Mouse (Mus musculus): ENCODE measurements around the gene Tmem135. TPM values are rescaled to one million over a fixed set of nuclear protein-coding genes. Genes with fewer than 3 reads are reported as not detected.
A peak's percentile ranks its signal among the peaks of the same experiment; 100 is the strongest.

The Tmem135 gene
- polyA plus RNA-seq, 1 experiment from 2014 or later = 16.4 TPM

DNA sequence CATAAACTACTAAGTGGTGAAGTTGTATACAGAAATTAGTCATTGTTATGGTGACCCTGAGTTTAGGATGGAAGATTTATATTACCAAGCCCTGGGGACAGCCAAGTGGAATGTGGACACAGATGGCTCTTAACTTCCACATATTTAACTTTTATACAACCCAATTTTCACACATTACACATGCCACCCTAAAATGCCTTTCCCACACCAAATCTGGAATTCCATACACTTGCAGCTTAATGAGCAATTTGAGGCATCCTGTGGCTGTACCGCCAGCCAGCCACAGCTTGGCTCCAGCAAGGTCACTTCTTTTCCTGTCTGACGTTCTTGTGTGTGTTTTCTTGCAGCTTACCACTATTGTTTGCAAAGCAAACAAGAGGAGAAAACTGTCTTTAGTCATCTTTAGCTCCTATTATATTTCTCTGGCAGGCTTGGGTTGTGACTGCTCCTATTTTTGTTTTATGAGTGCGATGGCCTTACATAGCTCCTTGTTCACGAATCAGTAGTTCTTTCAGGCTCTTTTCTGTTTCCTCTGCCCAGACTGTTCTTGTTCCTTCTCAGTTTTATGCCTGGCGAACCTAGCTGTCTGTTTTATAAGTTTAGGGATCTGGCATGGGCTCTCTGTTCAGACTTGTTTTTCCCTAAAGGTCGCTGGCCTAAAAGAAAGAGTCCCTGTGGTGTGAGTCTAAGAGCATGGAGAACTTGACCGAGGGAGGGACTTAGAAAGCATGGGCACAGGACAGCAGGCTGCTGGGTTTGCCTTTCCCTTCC is 22.9 kb downstream of the Tmem135 start:
- Histone ChIP-seq H3K4me2 (no peak overlapping the region), H3K4me3 (replicated peaks) (no peak overlapping the region), H3K27ac (replicated peaks) (no peak overlapping the region), H3K9me3 (replicated peaks) (no peaks in the 10 kb centered on the region), H3K27me3 (no peaks in the 10 kb centered on the region), H3K9ac (no peak overlapping the region), H3K36me3 (replicated peaks) (no peaks in the 10 kb centered on the region), H3K4me1 (replicated peaks) (0 out of 2 replicates have a peak, but pooled peaks cover 4% of the 10 kb centered on the region)
- 35% methylated on average over 7 of the region's 7 CpGs for whole genome bisulfite sequencing (ENCODE audit: insufficient replicate concordance)
- no peak for ATAC-seq (ENCODE audit: insufficient read depth)

DNA sequence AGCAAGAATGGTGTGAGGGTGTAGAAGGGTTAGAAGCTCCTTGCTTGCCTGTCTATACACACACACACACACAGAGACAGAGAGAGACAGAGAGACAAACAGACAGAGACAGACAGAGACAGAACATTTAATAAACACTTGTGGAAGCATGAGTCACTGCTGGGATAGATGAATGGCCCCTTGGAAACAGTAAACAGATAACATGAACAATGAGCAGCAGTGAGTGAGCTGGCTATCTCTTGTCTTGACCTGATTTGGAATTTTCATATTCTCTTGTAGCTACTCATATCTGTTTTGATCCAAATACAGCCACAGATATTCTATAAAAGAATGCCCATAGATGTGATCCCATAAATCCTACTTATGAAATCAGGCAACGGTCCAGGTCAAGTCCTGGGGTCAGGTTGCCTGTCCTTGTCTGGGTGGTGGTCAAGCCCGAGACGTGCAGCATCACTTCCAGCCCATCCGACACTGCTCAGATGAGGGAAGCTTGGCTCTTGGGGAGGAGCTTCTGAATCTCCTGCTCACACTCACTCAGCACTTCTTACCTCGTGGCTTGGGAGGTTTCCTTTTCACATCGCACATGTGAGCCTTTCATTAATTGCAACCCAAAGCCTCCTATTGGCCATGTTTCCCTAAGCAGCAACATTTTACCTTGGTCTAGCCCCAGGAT is 32.3 kb downstream of the Tmem135 start:
- Histone ChIP-seq H3K36me3 (replicated peaks) (no peaks in the 10 kb centered on the region), H3K4me2 (no peak overlapping the region), H3K9me3 (replicated peaks) (no peaks in the 10 kb centered on the region), H3K27ac (replicated peaks) (no peak overlapping the region), H3K4me3 (replicated peaks) (no peak overlapping the region), H3K4me1 (replicated peaks) (peaks cover 8% of the 10 kb centered on the region), H3K9ac (no peak overlapping the region), H3K27me3 (no peaks in the 10 kb centered on the region)
- no peak for ATAC-seq (ENCODE audit: insufficient read depth)
- WGBS (ENCODE audit: insufficient replicate concordance) = 50% methylated on average over 6 of the region's 6 CpGs

DNA sequence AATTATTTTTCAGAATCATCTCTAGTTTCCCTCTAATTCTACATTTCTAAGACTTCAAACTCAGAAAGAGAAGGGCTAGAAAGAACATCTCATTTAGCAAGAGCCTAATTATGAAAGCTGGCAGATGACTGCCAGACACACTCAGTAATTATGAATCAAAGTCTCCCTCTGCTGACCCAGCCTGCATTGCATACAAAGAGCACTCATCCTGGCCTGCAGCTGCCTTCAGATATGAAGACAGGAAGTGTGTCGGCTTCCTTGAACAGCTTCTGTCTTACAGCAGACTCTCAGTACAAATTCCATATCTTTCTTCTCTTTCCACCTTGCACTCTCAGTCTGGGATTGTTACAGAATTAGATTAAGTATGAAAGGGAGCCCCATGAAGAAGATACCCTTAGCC is 33.1 kb downstream of the Tmem135 start:
- Histone ChIP-seq H3K27me3 (no peaks in the 10 kb centered on the region), H3K4me1 (replicated peaks) (peaks cover 8% of the 10 kb centered on the region), H3K36me3 (replicated peaks) (no peaks in the 10 kb centered on the region), H3K9me3 (replicated peaks) (no peaks in the 10 kb centered on the region), H3K4me2 (no peak overlapping the region), H3K9ac (no peak overlapping the region), H3K4me3 (replicated peaks) (no peak overlapping the region), H3K27ac (replicated peaks) (no peak overlapping the region)
- WGBS (ENCODE audit: insufficient replicate concordance) = 5% methylated on average over 1 of the region's 1 CpGs
- ATAC-seq (ENCODE audit: insufficient read depth) = no peak

DNA sequence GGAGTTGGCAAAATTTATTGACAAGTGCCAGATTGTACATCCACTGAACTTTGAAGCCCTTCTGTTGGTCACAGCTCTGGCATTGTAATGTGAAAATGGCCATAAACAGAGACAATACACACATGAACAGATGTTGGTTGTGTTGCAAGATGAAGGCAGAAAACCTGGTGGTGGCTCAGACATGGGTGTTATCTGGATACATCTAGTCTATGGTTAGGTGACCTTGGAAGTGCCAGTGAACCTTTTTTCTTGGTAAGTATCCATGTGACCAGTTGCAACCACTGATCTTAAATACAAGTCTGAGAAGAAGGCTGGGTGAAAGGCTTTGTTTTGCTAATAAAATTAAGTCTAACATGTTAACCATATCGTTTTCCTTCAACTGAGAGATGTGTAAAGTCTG is 33.9 kb downstream of the Tmem135 start:
- H3K4me3 ChIP-seq (replicated peaks) = no peak overlapping the region
- no peak overlapping the region for H3K27ac ChIP-seq (replicated peaks)
- H3K36me3 ChIP-seq (replicated peaks) = no peaks in the 10 kb centered on the region
- H3K4me2 ChIP-seq = no peak overlapping the region
- no peaks in the 10 kb centered on the region for H3K27me3 ChIP-seq
- ATAC-seq (ENCODE audit: insufficient read depth) = no peak
- peaks cover 8% of the 10 kb centered on the region for H3K4me1 ChIP-seq (replicated peaks)
- WGBS (ENCODE audit: insufficient replicate concordance) = 65% methylated on average over 1 of the region's 1 CpGs
- H3K9ac ChIP-seq = no peak overlapping the region
- no peaks in the 10 kb centered on the region for H3K9me3 ChIP-seq (replicated peaks)

DNA sequence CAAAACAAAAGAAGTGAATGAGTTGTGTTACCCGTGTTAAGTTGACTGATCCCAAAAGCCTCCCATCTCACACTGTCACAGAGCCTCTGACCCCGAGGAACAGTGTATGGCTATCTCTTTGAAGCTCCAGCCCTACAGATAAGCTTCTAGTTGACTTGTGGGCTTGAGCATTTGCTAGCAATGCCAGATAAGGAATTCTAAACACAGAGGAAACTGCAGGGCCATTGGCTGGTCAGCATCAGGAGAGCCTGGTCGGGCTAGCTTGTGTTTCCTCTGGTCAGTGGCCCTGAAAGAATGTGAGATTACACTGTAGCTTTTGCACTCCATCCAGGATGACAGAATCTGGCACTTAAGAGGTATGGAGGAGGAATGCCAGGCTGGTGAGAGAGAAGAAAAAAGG is 36.4 kb downstream of the Tmem135 start:
- 3% methylated on average over 3 of the region's 3 CpGs for WGBS (ENCODE audit: insufficient replicate concordance)
- Histone ChIP-seq H3K4me2 (no peak overlapping the region), H3K27ac (replicated peaks) (no peak overlapping the region)

DNA sequence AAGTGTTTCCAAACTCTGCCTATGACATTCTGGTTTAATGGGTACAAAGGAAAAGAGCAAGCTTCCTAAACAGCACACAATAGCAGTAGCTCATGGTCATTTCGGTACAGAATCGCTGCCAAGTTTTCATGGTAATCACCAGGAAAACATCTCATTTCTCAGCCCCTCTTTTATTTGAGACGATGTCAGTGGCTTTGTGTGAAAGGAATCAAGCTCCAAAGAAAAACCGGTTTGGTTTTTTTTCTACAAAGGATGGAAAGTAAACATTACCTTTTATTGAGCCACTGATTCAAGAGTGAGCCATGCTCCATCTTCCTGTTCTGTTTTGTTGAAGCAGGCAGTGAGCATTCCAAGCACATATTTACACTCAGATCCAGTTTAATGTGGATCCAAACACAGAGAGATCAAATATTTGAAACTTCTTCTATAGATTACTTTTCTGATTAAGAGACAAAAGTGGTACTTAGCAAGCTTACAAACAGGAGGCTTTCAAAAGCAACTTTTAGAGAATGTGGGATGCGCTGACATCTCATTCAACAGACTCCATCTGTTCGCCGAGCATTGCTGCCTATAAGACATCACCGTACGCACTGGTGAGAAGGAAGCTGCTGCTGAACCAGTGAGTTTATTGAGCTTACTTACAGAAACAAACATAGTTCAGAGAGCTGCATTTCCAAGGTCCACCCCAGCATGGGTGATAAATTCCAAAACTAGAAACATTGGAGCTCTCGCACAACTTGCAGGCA is 38.7 kb downstream of the Tmem135 start:
- WGBS (ENCODE audit: insufficient replicate concordance) = 72% methylated on average over 10 of the region's 10 CpGs
- Histone ChIP-seq H3K9me3 (replicated peaks) (no peaks in the 10 kb centered on the region), H3K27ac (replicated peaks) (no peak overlapping the region), H3K36me3 (replicated peaks) (no peaks in the 10 kb centered on the region), H3K4me1 (replicated peaks) (peaks cover 8% of the 10 kb centered on the region), H3K9ac (no peak overlapping the region), H3K4me3 (replicated peaks) (no peak overlapping the region), H3K4me2 (no peak overlapping the region), H3K27me3 (no peaks in the 10 kb centered on the region)
- no peak for ATAC-seq (ENCODE audit: insufficient read depth)

More for the DNA sequence above, 36.4 kb downstream of the Tmem135 start:
- Histone ChIP-seq H3K9ac (no peak overlapping the region), H3K4me3 (replicated peaks) (no peak overlapping the region), H3K9me3 (replicated peaks) (no peaks in the 10 kb centered on the region), H3K36me3 (replicated peaks) (no peaks in the 10 kb centered on the region), H3K27me3 (no peaks in the 10 kb centered on the region), H3K4me1 (replicated peaks) (peaks cover 8% of the 10 kb centered on the region)
- ATAC-seq (ENCODE audit: insufficient read depth) = peak; percentile 83

DNA sequence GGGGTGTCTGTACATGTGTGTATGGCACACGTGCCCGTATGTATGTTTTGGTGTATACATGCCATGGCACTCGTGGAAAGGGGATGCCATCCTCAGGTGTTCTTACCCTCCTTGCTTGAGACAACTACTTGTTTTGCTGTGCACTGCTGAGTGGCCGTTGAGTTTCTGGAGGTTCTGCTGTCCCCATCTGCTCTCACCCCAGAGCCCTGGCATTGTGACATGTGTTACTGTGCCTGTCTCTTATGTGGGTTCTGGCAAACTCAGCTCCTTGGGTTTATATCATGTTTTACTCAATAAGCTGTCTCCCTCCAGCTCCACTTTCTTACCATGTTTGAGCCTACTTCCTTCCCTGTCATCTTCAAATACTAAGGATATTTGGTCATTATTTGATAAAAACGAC is 40.0 kb downstream of the Tmem135 start:
- no peak overlapping the region for H3K9ac ChIP-seq
- ATAC-seq (ENCODE audit: insufficient read depth) = no peak
- 65% methylated on average over 5 of the region's 5 CpGs for WGBS (ENCODE audit: insufficient replicate concordance)
- no peak overlapping the region for H3K4me2 ChIP-seq
- no peak overlapping the region for H3K27ac ChIP-seq (replicated peaks)
- no peaks in the 10 kb centered on the region for H3K36me3 ChIP-seq (replicated peaks)
- no peaks in the 10 kb centered on the region for H3K9me3 ChIP-seq (replicated peaks)
- H3K4me1 ChIP-seq (replicated peaks) = peaks cover 8% of the 10 kb centered on the region
- no peaks in the 10 kb centered on the region for H3K27me3 ChIP-seq
- no peak overlapping the region for H3K4me3 ChIP-seq (replicated peaks)

DNA sequence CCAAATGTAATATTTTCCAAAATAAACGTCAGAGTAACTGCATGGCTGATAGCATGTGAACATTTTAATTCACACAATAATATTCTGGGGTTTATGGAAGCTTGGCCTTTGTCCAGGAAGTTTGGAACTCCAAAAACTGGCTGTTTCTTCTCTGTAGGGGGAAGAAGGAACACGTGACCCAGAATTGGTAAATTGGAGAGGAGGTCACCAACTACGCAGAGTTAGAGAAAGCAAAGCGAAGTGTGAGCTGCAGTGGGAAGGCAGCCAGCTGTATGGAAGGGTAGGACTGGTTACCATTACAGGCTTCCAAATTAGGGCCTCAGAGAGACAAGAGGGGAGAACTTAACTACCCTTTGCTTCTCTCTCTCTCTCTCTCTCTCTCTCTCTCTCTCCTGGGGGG is 47.7 kb downstream of the Tmem135 start:
- Histone ChIP-seq H3K9me3 (replicated peaks) (no peaks in the 10 kb centered on the region), H3K4me2 (no peak overlapping the region), H3K27ac (replicated peaks) (no peak overlapping the region), H3K36me3 (replicated peaks) (no peaks in the 10 kb centered on the region), H3K4me1 (replicated peaks) (no peaks in the 10 kb centered on the region), H3K9ac (no peak overlapping the region), H3K4me3 (replicated peaks) (no peak overlapping the region), H3K27me3 (no peaks in the 10 kb centered on the region)
- ATAC-seq (ENCODE audit: insufficient read depth) = no peak
- 61% methylated on average over 4 of the region's 4 CpGs for WGBS (ENCODE audit: insufficient replicate concordance)

DNA sequence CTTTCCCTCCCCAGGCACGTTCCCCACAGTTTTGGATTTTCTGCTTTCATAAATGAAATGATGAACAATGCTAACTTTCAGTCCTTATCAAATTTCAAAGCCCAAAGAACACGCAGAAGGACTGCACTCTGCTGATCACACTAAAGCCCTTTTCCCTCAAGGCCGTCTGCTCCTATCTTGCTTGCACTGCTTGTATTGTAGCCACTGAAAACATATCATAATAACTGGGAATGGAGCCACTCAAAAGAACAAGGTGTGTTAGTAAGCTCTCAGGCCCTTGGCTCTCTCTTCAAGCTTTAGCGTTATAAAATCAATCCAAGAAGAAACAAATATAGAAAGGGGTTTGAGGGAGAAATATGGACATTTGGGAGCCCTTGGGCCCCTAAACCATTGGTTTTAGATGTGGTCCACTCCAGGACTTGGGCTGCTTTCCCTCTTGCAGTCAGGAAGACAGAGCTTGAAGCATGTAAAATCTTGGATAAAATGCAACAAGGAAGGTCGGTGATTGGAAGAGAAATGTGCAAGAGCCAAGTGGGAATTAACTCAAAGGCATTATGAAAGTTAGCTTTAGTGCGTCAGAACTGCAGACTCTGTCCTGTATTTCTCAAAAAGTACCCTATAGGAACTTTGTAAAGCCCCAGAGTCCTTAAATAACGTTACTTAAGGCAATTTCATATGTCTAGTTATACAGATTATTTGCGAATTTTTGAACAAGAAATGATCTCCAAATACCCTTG is 48.3 kb downstream of the Tmem135 start:
- Histone ChIP-seq H3K27me3 (no peaks in the 10 kb centered on the region), H3K27ac (replicated peaks) (no peak overlapping the region), H3K4me2 (no peak overlapping the region), H3K9me3 (replicated peaks) (no peaks in the 10 kb centered on the region), H3K4me1 (replicated peaks) (no peaks in the 10 kb centered on the region), H3K4me3 (replicated peaks) (no peak overlapping the region), H3K9ac (no peak overlapping the region), H3K36me3 (replicated peaks) (no peaks in the 10 kb centered on the region)
- 61% methylated on average over 8 of the region's 8 CpGs for WGBS (ENCODE audit: insufficient replicate concordance)
- no peak for ATAC-seq (ENCODE audit: insufficient read depth)

DNA sequence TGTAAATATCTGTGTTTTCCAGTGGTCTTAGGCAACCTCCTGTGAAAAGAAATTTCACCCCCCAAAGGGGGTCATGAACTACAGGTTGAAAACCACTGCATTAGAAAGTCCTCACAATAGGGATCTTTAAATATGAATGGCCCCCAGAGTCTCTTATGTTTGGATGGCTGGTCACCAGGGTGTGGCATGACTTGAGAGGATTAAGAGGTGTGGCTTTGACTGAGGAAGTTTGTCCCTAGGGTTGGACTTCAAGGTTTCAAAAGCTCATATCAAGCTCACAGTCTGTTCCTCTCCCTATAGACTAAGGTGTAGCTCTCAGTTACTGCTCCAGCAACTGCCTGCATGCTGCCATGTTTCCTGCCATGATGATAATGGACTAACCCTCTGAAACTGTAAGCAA is 62.0 kb downstream of the Tmem135 start:
- H3K27ac ChIP-seq (replicated peaks) = no peak overlapping the region
- peaks cover 23% of the 10 kb centered on the region for H3K4me1 ChIP-seq (replicated peaks)
- no peaks in the 10 kb centered on the region for H3K27me3 ChIP-seq
- no peaks in the 10 kb centered on the region for H3K9me3 ChIP-seq (replicated peaks)
- ATAC-seq (ENCODE audit: insufficient read depth) = no peak
- H3K9ac ChIP-seq = no peak overlapping the region
- no peak overlapping the region for H3K4me3 ChIP-seq (replicated peaks)
- no peaks in the 10 kb centered on the region for H3K36me3 ChIP-seq (replicated peaks)
- H3K4me2 ChIP-seq = no peak overlapping the region

DNA sequence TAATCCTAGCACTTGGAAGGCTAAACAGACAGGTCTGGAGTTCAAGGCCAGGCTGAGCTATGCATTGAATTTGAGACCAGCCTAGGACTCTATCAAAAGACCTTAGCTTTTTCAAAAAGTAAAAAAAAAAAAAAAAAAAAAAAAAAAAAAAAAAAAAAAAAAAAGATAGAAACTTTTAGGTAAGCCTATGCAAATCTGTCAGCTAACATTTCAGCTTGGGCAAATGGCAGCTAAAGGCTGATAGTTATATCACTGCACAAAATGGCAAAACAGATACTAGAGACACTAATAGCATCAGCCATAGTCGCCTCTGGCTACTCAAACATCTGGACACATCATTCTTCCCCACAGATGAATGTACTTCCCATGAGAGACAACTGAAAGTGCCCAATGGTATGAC is 64.2 kb downstream of the Tmem135 start:
- Histone ChIP-seq H3K4me3 (replicated peaks) (no peak overlapping the region), H3K4me2 (peak overlapping the region; percentile 93), H3K9ac (no peak overlapping the region), H3K27me3 (no peaks in the 10 kb centered on the region), H3K36me3 (replicated peaks) (no peaks in the 10 kb centered on the region), H3K4me1 (replicated peaks) (peaks cover 25% of the 10 kb centered on the region), H3K27ac (replicated peaks) (no peak overlapping the region), H3K9me3 (replicated peaks) (no peaks in the 10 kb centered on the region)
- WGBS (ENCODE audit: insufficient replicate concordance) = 54% methylated on average over 1 of the region's 1 CpGs
- no peak for ATAC-seq (ENCODE audit: insufficient read depth)
